Mouse (Mus musculus): ENCODE measurements at regions not wholly inside any gene's neighbourhood (a gene's known extent, or its start where the extent isn't known, plus 50 kb on each side); places are given as distances from the start of the nearest gene placed in this dataset.
A peak's percentile ranks its signal among the peaks of the same experiment; 100 is the strongest.

DNA sequence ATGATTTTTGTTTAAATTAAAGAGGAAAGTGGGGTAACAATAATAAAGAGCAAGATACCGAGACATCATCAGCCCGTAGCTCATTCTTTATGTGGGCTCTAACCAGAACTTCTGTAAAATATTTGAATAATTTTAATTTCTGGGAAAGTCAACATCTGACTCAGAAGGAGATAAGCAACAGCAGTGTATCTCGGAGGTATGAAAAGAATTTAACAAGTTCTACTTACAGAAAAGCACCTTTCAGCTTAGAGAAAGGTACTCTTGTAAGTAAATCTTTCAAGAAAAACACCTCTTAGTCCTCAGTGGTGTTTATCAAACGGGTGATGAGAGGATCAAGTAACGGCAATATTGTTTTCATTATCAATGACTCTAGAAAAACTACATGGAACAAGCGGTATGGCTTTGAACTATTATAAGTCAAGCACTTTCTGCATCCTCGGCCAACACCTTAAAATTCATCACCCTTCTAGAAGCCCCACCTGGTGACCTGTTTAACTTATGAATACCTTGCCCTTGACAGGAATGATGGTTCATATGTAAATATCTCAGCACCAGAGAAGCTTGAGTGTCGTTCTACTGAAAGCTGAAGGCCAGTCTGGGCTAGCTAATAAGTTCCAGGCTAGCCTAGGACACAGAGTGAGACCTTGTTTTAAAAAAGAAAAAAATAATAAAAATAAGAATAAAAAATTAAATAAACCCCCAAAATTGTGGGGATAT, 57.7 kb upstream of the Slc39a8 start:
- no peak for DNase-seq (ENCODE audit: extremely low read depth, low read depth)

DNA sequence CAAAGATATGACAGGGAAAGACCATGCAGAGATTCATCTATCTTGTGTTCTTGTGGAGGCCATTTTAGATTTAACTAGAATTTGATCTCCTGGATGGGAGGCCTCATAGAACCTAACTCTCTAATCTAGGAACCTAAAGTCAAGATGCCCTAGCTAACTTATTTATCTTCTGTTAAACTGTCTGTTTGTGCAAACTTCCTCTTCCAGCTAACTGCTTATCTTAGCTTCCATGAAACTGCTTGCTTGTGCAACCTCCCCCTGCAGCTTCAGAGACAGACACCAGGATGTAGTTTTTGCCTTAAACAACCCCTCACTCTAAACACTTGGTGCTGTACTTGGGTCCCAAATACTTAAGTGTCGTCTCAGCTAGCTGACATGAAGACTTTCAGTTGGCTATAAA, 66.5 kb upstream of the Nfkb1 start:
- DNase-seq (ENCODE audit: extremely low read depth, low read depth) = peak; percentile 72

GRCm38 (mm10) chr3:135756811-135757210, 65.5 kb upstream of the Nfkb1 start:
- no peak for DNase-seq (ENCODE audit: extremely low read depth, low read depth)

DNA sequence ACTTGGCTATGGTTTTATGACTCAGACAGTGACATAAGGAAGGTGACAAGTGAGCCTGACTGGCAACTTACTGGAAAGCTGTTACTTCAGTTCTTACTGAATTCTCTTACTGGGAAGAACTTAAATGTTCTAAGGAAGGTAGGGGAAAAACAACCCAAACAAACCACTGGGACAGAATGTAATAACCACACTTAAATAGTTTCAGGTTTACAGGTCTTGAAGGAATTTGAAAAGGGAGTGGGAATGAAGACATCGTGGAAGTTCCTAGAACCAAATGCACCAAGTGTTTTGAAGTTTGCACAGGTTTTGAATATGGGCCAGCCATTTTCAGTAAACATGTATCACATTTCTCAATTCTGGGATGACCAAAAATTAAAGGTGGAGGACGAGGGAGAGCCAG, 59.4 kb upstream of the Nfkb1 start:
- DNase-seq (ENCODE audit: extremely low read depth, low read depth) = no peak

GRCm38 (mm10) chr3:135745417-135745816, 54.1 kb upstream of the Nfkb1 start:
- DNase-seq (ENCODE audit: extremely low read depth, low read depth) = no peak

All from MEL-GATA-1-ER (cell line).